Mouse (Mus musculus): ENCODE results near the gene Dusp22.

Gene Dusp22

GRCm38 (mm10) chr13:30669277-30669676 is 9.5 kb downstream of the Dusp22 start:
- DNase-seq (ENCODE audit: low spot score in 2 of 2) = no peak

GRCm38 (mm10) chr13:30673878-30674277 is 14.1 kb downstream of the Dusp22 start:
- no peak for DNase-seq (ENCODE audit: low spot score in 2 of 2)

- no peak for DNase-seq (ENCODE audit: low spot score in 2 of 2)
Measured at GRCm38 (mm10) chr13:30678822-30679221, 19.0 kb downstream of the Dusp22 start.

- DNase-seq (ENCODE audit: low spot score in 2 of 2) = no peak
Measured at GRCm38 (mm10) chr13:30681866-30682265, 22.1 kb downstream of the Dusp22 start.

- DNase-seq (ENCODE audit: low spot score in 2 of 2) = no peak
Measured at GRCm38 (mm10) chr13:30682328-30682727, 22.5 kb downstream of the Dusp22 start.

- DNase-seq (ENCODE audit: low spot score in 2 of 2) = peak in 1 of 2 experiments; percentile 28
Measured at GRCm38 (mm10) chr13:30684614-30685122, 24.9 kb downstream of the Dusp22 start.

- peak; percentile 65 to 70 for DNase-seq (ENCODE audit: low spot score in 2 of 2)
Measured at GRCm38 (mm10) chr13:30685957-30686356, 26.2 kb downstream of the Dusp22 start.

- no peak for DNase-seq (ENCODE audit: low spot score in 2 of 2)
Measured at GRCm38 (mm10) chr13:30688035-30688616, 28.3 kb downstream of the Dusp22 start.

- no peak for DNase-seq (ENCODE audit: low spot score in 2 of 2)
Measured at GRCm38 (mm10) chr13:30689475-30689874, 29.7 kb downstream of the Dusp22 start.

- DNase-seq (ENCODE audit: low spot score in 2 of 2) = no peak
Measured at GRCm38 (mm10) chr13:30691441-30692292, 31.9 kb downstream of the Dusp22 start.

GRCm38 (mm10) chr13:30692644-30693385 is 33.0 kb downstream of the Dusp22 start:
- DNase-seq (ENCODE audit: low spot score in 2 of 2) = no peak

- no peak for DNase-seq (ENCODE audit: low spot score in 2 of 2)
Measured at GRCm38 (mm10) chr13:30695232-30695631, 35.4 kb downstream of the Dusp22 start.

- DNase-seq (ENCODE audit: low spot score in 2 of 2) = no peak
Measured at GRCm38 (mm10) chr13:30695890-30696289, 36.1 kb downstream of the Dusp22 start.

- DNase-seq (ENCODE audit: low spot score in 2 of 2) = no peak
Measured at GRCm38 (mm10) chr13:30697880-30698279, 38.1 kb downstream of the Dusp22 start.

- no peak for DNase-seq (ENCODE audit: low spot score in 2 of 2)
Measured at GRCm38 (mm10) chr13:30702695-30703094, 42.9 kb downstream of the Dusp22 start.

GRCm38 (mm10) chr13:30704246-30705095 is 44.7 kb downstream of the Dusp22 start:
- no peak for DNase-seq (ENCODE audit: low spot score in 2 of 2)

- no peak for DNase-seq (ENCODE audit: low spot score in 2 of 2)
Measured at GRCm38 (mm10) chr13:30711066-30711465, 51.3 kb downstream of the Dusp22 start.

GRCm38 (mm10) chr13:30711711-30712110 is 51.9 kb downstream of the Dusp22 start:
- no peak for DNase-seq (ENCODE audit: low spot score in 2 of 2)

- no peak for DNase-seq (ENCODE audit: low spot score in 2 of 2)
Measured at GRCm38 (mm10) chr13:30712280-30712679, 52.5 kb downstream of the Dusp22 start.

- DNase-seq (ENCODE audit: low spot score in 2 of 2) = no peak
Measured at GRCm38 (mm10) chr13:30713621-30714020, 53.8 kb downstream of the Dusp22 start.

GRCm38 (mm10) chr13:30714552-30714951 is 54.8 kb downstream of the Dusp22 start:
- no peak for DNase-seq (ENCODE audit: low spot score in 2 of 2)

Measured in thymus, postnatal 10 days (tissue).